Mouse (Mus musculus) heart, embryonic 11.5 days (tissue): ENCODE results near the gene 4930590J08Rik. TPM values are rescaled to one million over a fixed set of nuclear protein-coding genes. Genes with fewer than 3 reads are reported as not detected.

ENCODE experiments used
- ATAC-seq: fragments of 200-750 bp; cut with Nextera tagmentation; replicated peaks from 2 replicates; pipeline ENCODE4 v1.8.0; 2017; ENCODE audit warnings: moderate library complexity; ENCODE audit not compliant: insufficient number of reproducible peaks, low FRiP score, low TSS enrichment
- H3K27ac ChIP-seq: fragments of 300-500 bp; sonication (generic); 2 replicates; pipeline ENCODE4 v1.5.1; 2014; ENCODE audit warnings: mild to moderate bottlenecking, low read depth, low read length
- H3K27me3 ChIP-seq: fragments of 300-500 bp; sonication (generic); 2 replicates; pipeline ENCODE4 v1.6.1; 2014; ENCODE audit warnings: mild to moderate bottlenecking, low read length, mixed read lengths; ENCODE audit not compliant: control insufficient read depth, insufficient read depth
- H3K36me3 ChIP-seq: fragments of 300-500 bp; sonication (generic); 2 replicates; pipeline ENCODE4 v1.6.1; 2014; ENCODE audit warnings: mild to moderate bottlenecking, low read length, moderate library complexity, mixed read lengths; ENCODE audit not compliant: control insufficient read depth, insufficient read depth
- H3K4me1 ChIP-seq: fragments of 300-500 bp; sonication (generic); 2 replicates; pipeline ENCODE4 v1.6.1; 2014; ENCODE audit warnings: low read length; ENCODE audit not compliant: control insufficient read depth, insufficient read depth
- H3K4me2 ChIP-seq: fragments of 300-500 bp; sonication (generic); 2 replicates; pipeline ENCODE4 v1.6.1; 2014; ENCODE audit warnings: mild to moderate bottlenecking, moderate library complexity
- H3K4me3 ChIP-seq: fragments of 300-500 bp; sonication (generic); 2 replicates; pipeline ENCODE4 v1.5.1; 2014; ENCODE audit warnings: low read depth, low read length
- H3K9ac ChIP-seq: fragments of 300-500 bp; sonication (generic); 2 replicates; pipeline ENCODE4 v1.6.1; 2014; ENCODE audit warnings: mild to moderate bottlenecking, low read depth, low read length, moderate library complexity
- H3K9me3 ChIP-seq: fragments of 300-500 bp; sonication (generic); replicated peaks from 2 replicates; pipeline ENCODE4 v1.6.1; 2016; ENCODE audit warnings: low read length; ENCODE audit not compliant: control insufficient read depth
- WGBS: fragments of 180-500 bp; shearing (Covaris S2); extraction: QIAGEN DNeasy Blood & Tissue Kit; methylation state at CpG from one replicate; pipeline ENCODE4 v1.1.7; 2014; ENCODE audit not compliant: insufficient replicate concordance; 5-methylcytosine and 5-hydroxymethylcytosine counted together
- polyA plus RNA-seq: library from polyadenylated mRNA; unstranded; fragments of >200 nt; fragmentation: Nextera tagmentation; extraction: Ambion mirVana; gene quantifications from 2 replicates; pipeline ENCODE4 v1.2.1, GENCODE M21; 2014

The 4930590J08Rik gene
- polyA plus RNA-seq, 1 experiment from 2014 or later = 0.20 TPM

- Histone ChIP-seq H3K4me3 (no peak overlapping the region), H3K4me2 (no peak overlapping the region), H3K27ac (no peak overlapping the region), H3K36me3 (no peaks in the 10 kb centered on the region), H3K27me3 (no peaks in the 10 kb centered on the region), H3K9ac (no peak overlapping the region), H3K9me3 (no peaks in the 10 kb centered on the region), H3K4me1 (peaks cover 4% of the 10 kb centered on the region; the same call in 1 of the 2 replicates)
- WGBS = 81% methylated on average over 8 of the region's 8 CpGs
- ATAC-seq = no peak
These were observed 93.5 kb downstream of the 4930590J08Rik start for GRCm38 (mm10) chr6:91996072-91996471.

Other genes with a start within 250 kb of the 4930590J08Rik start
- gene Slc6a6, start 218.8 kb upstream of the 4930590J08Rik start, polyA plus RNA-seq = 54.7 and 63.0 TPM in 2 replicates
- 4.5 and 6.2 TPM in 2 replicates for gene Grip2, start 75.6 kb upstream of the 4930590J08Rik start, polyA plus RNA-seq
- gene Ccdc174, start 24.8 kb upstream of the 4930590J08Rik start, polyA plus RNA-seq = 24.2 and 30.2 TPM in 2 replicates
- gene Fgd5, start 76.1 kb downstream of the 4930590J08Rik start, polyA plus RNA-seq = 9.1 and 10.2 TPM in 2 replicates
- gene Nr2c2, start 188.6 kb downstream of the 4930590J08Rik start, polyA plus RNA-seq = 16.4 and 16.9 TPM in 2 replicates